Mouse (Mus musculus) testis, postnatal 10 days (tissue): Measurements from ENCODE around the gene Scyl1.
"Not testable (repeated sequence)": the region's sequence is repeated elsewhere in the genome, so short reads cannot be mapped to it uniquely, and the experiment has no call there.

Experiments
- DNase-seq: peaks from one replicate; pipeline ENCODE4 v3.0.0; 2021; ENCODE audit warnings: low spot score

The Scyl1 gene

GRCm38 (mm10) chr19:5770925-5771860, at the start of gene Scyl1:
TSS of gene Scyl1 (minus strand) at chr19:5771419.
- peak; percentile 98 for DNase-seq

GRCm38 (mm10) chr19:5819549-5819948, 48.3 kb upstream of the Scyl1 start:
- peak; percentile 75 for DNase-seq

GRCm38 (mm10) chr19:5818590-5818977, 47.4 kb upstream of the Scyl1 start:
- DNase-seq: no peak

GRCm38 (mm10) chr19:5817703-5818589, 46.7 kb upstream of the Scyl1 start:
- peak; percentile 91 for DNase-seq

- DNase-seq: no peak
Measured at GRCm38 (mm10) chr19:5815928-5816327, 44.7 kb upstream of the Scyl1 start.

GRCm38 (mm10) chr19:5815010-5815409, 43.8 kb upstream of the Scyl1 start:
- DNase-seq: no peak

- DNase-seq: not testable (repeated sequence)
Measured at GRCm38 (mm10) chr19:5814048-5814447, 42.8 kb upstream of the Scyl1 start.

- no peak for DNase-seq
Measured at GRCm38 (mm10) chr19:5813567-5813966, 42.3 kb upstream of the Scyl1 start.

- DNase-seq: no peak
Measured at GRCm38 (mm10) chr19:5811771-5812504, 40.7 kb upstream of the Scyl1 start.

- no peak for DNase-seq
Measured at GRCm38 (mm10) chr19:5810840-5811563, 39.8 kb upstream of the Scyl1 start.

- no peak for DNase-seq
Measured at GRCm38 (mm10) chr19:5810103-5810839, 39.1 kb upstream of the Scyl1 start.

GRCm38 (mm10) chr19:5809712-5810089, 38.5 kb upstream of the Scyl1 start:
- DNase-seq: no peak

GRCm38 (mm10) chr19:5808955-5809711, 37.9 kb upstream of the Scyl1 start:
- DNase-seq: no peak

GRCm38 (mm10) chr19:5807740-5808139, 36.5 kb upstream of the Scyl1 start:
- DNase-seq: no peak

GRCm38 (mm10) chr19:5806809-5807205, 35.6 kb upstream of the Scyl1 start:
- DNase-seq: no peak

- DNase-seq: peak; percentile 79
Measured at GRCm38 (mm10) chr19:5806051-5806808, 35.0 kb upstream of the Scyl1 start.

GRCm38 (mm10) chr19:5804371-5804899, 33.2 kb upstream of the Scyl1 start:
- DNase-seq: no peak

GRCm38 (mm10) chr19:5803881-5804279, 32.7 kb upstream of the Scyl1 start:
- DNase-seq: no peak
